Mouse (Mus musculus): Measurements from ENCODE around the gene Olfr935.

The Olfr935 gene

DNA sequence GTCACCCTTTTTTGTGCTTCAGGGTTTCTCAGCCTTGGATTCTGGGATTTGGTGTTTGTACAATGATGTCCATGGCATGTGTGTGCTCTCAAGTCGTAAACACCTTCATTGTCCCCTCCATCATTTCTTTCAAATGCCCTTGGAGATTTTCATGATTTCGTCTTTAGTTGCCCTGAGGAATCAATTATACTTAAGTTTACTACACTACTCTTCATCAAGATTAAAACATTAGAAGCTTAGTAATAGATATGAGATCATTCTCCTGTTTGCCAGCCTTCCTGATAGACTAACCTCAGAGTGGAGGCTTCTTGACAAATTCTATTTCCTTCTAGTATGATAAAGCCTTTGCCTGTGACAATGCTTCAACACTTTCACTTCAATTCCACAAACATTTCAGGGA lies at the start of gene Olfr935:
Olfr935 (minus strand) TSS at position 101 of the 400 bp plus-strand sequence.
- in situ Hi-C loops (cut with MboI, MseI): no loop called here

GRCm38 (mm10) chr9:39023277-39023676 lies 23.8 kb upstream of the Olfr935 start, which contains the start of gene Olfr146:
TSS of gene Olfr146 (minus strand) at chr9:39023377.
- in situ Hi-C loops (cut with MboI, MseI): no loop called here

GRCm38 (mm10) chr9:38988215-38988614 lies 11.3 kb downstream of the Olfr935 start, which contains the start of gene Olfr934:
TSS of gene Olfr934 (minus strand) at chr9:38988315.
- in situ Hi-C loops (cut with MboI, MseI): no loop called here

- in situ Hi-C loops (cut with MboI, MseI): no loop called here
Measured at GRCm38 (mm10) chr9:38972013-38972412, 27.5 kb downstream of the Olfr935 start, which contains the start of gene Olfr933. TSS of gene Olfr933 (plus strand) at chr9:38972313.

DNA sequence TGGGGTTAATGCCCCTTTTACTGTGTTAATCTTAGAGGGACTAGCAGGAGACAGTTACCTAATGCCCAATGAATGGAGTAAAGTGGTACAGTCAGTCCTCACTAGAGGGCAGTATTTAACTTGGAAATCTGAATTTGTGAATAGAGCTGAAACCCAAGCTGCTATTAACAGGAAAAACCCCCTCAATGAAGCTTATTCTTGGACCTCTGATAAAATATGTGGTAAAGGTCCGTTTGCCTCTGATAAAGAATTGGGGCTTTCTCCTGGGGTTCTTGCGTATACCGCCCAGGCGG lies 45.4 kb downstream of the Olfr935 start:
- in situ Hi-C loops (cut with MboI, MseI): no loop called here

DNA sequence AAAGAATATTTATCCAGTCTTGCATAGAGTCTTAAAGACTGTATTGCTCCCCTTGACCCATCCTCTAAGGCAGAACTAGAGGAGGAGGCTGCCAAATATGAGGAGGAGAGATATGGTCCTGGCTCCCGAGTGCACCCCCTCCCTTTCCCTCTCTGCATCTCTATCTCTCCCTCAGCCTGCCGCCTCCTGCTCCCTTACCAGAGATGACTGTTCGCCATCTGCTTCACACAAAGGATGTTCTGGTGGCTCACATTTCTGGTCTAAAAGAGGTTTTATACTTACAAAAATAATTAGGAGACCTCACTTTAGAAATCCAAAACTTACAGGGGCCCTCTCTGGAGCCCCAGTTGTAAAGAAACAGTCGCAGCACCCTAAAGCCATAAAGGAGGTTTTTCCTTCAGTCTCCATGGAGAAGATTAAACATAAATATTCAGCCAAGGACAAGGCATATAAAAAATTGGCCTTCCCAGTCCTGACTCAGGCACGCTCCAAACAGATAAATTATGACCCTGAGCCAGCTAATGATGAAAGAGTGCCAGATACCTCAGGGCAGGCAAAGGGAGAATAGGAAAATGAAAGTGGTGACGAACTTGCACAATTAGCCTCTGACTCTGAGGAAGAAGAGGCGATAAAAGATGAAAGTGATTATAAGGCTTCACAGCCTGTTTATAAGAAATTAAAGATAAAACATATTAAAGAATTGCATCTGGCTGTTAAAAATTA lies 45.9 kb downstream of the Olfr935 start:
- in situ Hi-C loops (cut with MboI, MseI): no loop called here

All from T-helper 17 cell (primary cell).